Mouse (Mus musculus) CH12.LX (cell line): ENCODE results near the gene Srrm3.

Experiments used
- CHD1 ChIP-seq: IDR thresholded peaks from 2 replicates; pipeline ENCODE4 v1.6.1; 2012; ENCODE audit warnings: low read depth, low read length, improper control_type of control experiment, inconsistent platforms
- CTCF ChIP-seq, 2 experiments: IDR thresholded peaks in 1 of 2; conservative IDR thresholded peaks in 1 of 2; 2 replicates each; pipeline ENCODE4 v1.5.1; 2011 to 2012; ENCODE audit warnings: low read depth in 2 of 2, low read length in 2 of 2, improper control_type of control experiment in 1 of 2, inconsistent platforms in 1 of 2, mild to moderate bottlenecking in 1 of 2, moderate library complexity in 1 of 2
- ELF1 ChIP-seq: IDR thresholded peaks from 2 replicates; pipeline ENCODE4 v1.6.1; 2014; ENCODE audit warnings: low read depth, mild to moderate bottlenecking, inconsistent platforms, low read length, improper control_type of control experiment
- MXI1 ChIP-seq: IDR thresholded peaks from 2 replicates; pipeline ENCODE4 v1.6.1; 2011; ENCODE audit warnings: mild to moderate bottlenecking, low read depth, low read length, improper control_type of control experiment
- NRF1 ChIP-seq: IDR thresholded peaks from 2 replicates; pipeline ENCODE4 v1.6.1; 2014; ENCODE audit warnings: low read depth, mild to moderate bottlenecking, inconsistent platforms, low read length, improper control_type of control experiment, moderate library complexity
- POLR2A ChIP-seq: IDR thresholded peaks from 2 replicates; pipeline ENCODE4 v1.6.1; 2011; ENCODE audit warnings: low read depth, mild to moderate bottlenecking, improper control_type of control experiment, low read length
- RCOR1 ChIP-seq: conservative IDR thresholded peaks from 2 replicates; pipeline ENCODE4 v1.6.1; 2012; ENCODE audit warnings: low read depth, mild to moderate bottlenecking, inconsistent platforms, low read length, improper control_type of control experiment
- SMC3 ChIP-seq: IDR thresholded peaks from 2 replicates; pipeline ENCODE4 v1.6.1; 2011; ENCODE audit warnings: low read depth, low read length, improper control_type of control experiment
- USF1 ChIP-seq: IDR thresholded peaks from 2 replicates; pipeline ENCODE4 v1.6.1; 2014; ENCODE audit warnings: low read depth, mild to moderate bottlenecking, inconsistent platforms, low read length, improper control_type of control experiment
- ZC3H11A ChIP-seq: IDR thresholded peaks from 2 replicates; pipeline ENCODE4 v1.6.1; 2012; ENCODE audit warnings: low read depth, mild to moderate bottlenecking, inconsistent platforms, low read length, improper control_type of control experiment

- TF ChIP-seq POLR2A (no peak), CTCF (conservative IDR thresholded peaks at IDR 0.05 in 1 of 2, IDR thresholded peaks at IDR 0.05 in 1 of 2; ENCODE audit: low read depth in 2 of 2, low read length in 2 of 2) (no peak), CHD1 (no peak), ELF1 (no peak), USF1 (no peak), NRF1 (no peak), RCOR1 (no peak), ZC3H11A (no peak), MXI1 (no peak), SMC3 (no peak)
Measured at GRCm38 (mm10) chr5:135898995-135899394, 92.3 kb downstream of the Srrm3 start.
